Mouse (Mus musculus) thymus, adult 2 months (tissue): ENCODE measurements around the gene Hcfc1r1.

Experiments used
- CTCF ChIP-seq: fragments of 200-500 bp; IDR thresholded peaks from 2 replicates; pipeline ENCODE4 v1.5.1; 2012; ENCODE audit warnings: mild to moderate bottlenecking, control low read depth, low read length, moderate library complexity, borderline replicate concordance; ENCODE audit not compliant: control insufficient read depth, poor library complexity, insufficient read depth; ENCODE audit errors: extremely low read depth
- POLR2A ChIP-seq: fragments of 200-500 bp; IDR thresholded peaks from 2 replicates; pipeline ENCODE4 v1.6.1; 2012; ENCODE audit warnings: mild to moderate bottlenecking, low read length, control low read depth, moderate library complexity; ENCODE audit not compliant: control insufficient read depth, poor library complexity, insufficient read depth; ENCODE audit errors: extremely low read depth

DNA sequence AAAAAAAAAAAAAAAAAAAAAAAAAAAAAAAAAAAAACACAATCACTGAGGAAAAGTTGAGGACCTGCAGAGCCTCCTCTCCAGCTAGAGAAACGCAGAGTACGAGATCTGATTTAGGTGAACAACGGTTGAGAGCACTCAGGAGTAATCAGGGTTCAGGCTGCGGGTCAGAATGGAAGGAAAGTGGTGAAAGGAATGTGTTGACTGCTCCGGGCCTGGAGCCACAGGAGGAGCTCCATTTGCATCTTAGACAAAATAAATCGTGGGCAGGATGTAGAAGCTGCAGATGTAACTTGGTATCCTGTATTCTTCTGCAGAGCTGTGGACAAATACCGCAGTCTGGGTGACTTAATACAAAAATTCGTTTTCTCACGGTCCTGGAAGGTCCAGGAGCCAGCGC is 27.5 kb upstream of the Hcfc1r1 start:
- no peak for TF ChIP-seq CTCF
- no peak for TF ChIP-seq POLR2A
